Mouse (Mus musculus): ENCODE results near the gene Pcgf6. TPM values are rescaled to one million over a fixed set of nuclear protein-coding genes. Genes with fewer than 3 reads are reported as not detected.
A peak's percentile ranks its signal among the peaks of the same experiment; 100 is the strongest.
"Not testable (repeated sequence)": the region's sequence is repeated elsewhere in the genome, so short reads cannot be mapped to it uniquely, and the experiment has no call there.

Pcgf6 gene
- polyA plus RNA-seq, 1 experiment, result 42.6 TPM

DNA sequence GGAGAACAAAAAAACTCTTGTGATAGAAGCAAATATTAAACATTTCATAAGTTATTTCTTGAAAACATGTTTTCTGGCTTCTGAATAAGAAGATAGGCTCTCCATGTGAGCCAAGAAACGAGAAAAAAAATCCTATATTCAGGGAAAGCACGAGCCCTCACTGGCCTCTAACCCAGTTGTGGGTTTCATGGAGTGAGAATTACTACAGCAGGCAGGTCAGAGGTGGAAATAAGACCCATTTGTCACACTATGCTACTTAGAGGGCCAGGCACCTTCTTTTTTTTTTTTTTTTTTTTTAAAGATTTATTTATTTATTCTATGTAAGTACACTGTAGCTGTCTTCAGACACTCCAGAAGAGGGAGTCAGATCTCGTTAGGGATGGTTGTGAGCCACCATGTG is 50.3 kb downstream of the Pcgf6 start:
- DNase-seq (ENCODE audit: extremely low spot score in 1 of 2, low spot score in 1 of 2), result not testable (repeated sequence)

DNA sequence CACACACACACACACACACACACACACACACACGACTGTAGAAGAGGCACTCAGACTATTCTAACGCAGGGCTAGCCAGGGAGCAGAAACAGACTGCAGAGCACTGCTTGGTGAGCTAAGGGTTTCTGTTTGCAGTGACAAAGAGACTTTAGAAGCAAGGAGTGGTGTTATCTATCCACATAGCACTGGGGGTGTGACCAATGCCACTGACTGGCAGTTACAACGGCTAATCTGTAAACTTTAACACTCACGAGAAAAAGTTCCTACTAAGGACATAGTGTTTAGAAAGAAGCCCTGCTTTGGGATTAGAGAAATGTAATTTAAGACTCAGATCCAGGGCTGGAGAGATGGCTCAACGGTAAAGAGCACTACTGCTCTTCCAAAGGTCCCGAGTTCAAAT is 51.0 kb downstream of the Pcgf6 start:
- no peak for DNase-seq (ENCODE audit: extremely low spot score in 1 of 2, low spot score in 1 of 2)

DNA sequence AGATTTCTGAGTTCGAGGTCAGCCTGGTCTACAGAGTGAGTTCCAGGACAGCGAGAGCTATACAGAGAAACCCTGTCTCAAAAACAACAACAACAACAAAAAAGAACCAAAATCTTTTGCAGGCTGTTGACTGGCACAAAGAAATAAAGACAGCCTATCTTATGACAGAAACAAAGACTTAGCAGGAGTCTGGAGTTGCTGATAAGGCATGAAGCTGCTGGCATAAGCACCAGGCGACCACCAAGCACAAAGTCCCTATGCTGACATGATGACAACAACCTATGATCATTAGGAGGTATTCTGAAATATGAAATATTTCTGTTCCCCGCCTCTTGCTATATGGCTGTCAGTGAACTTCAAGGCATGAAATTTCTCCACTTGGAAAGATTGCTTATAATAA is 51.8 kb downstream of the Pcgf6 start:
- DNase-seq (ENCODE audit: extremely low spot score in 1 of 2, low spot score in 1 of 2), result no peak

DNA sequence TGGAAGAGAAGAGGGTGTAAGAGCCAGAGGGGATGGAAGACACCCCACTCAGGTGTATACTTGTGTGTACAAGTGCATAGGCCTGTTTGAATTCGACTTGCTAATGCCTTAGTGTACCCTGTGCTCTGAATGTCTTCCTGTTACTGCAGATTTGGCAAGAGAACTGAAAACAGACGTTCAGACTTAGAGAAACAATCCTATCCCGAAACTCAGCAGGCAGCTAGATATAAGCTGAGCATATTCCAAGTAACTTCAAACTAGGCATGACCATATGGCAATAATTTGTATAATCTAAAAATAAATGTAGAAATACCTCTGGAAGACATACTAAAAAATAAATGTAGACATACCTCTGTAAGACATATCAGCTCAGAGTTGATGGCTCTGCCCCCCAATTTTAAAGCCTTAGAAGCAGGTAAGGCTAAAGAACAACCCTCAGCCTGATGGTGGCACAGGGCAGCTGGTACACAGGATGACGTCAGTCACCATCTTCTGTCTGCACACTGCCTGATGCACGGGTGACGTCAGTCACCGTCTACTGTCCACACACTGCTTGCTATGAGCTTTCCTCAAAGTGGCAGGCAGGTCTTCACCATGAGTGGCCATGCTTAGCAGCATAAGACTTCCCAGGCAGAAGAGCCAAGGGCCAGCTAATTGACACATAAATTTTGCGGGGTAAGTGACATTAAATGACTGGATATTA is 52.4 kb downstream of the Pcgf6 start:
- DNase-seq (ENCODE audit: extremely low spot score in 1 of 2, low spot score in 1 of 2), result no peak

DNA sequence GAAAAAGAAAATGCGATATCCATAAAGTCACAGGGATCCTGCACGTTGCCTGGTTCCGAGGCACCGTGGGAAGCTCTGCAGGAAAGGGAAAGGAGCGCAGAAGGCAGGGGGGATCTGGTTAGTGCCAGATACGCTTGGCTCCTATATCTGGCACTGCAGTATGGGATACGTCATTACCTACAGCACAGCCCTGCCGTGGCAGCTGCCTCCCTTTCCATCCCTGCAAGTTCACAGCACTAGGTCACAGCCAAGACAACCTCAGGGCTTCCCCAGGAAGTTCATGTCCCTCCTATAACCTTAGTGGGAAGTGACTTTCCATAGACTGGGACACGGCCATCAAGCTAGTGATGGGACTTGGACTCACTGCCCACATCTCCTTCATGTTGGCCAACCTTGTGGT is 54.6 kb downstream of the Pcgf6 start:
- no peak for DNase-seq (ENCODE audit: extremely low spot score in 1 of 2, low spot score in 1 of 2)

DNA sequence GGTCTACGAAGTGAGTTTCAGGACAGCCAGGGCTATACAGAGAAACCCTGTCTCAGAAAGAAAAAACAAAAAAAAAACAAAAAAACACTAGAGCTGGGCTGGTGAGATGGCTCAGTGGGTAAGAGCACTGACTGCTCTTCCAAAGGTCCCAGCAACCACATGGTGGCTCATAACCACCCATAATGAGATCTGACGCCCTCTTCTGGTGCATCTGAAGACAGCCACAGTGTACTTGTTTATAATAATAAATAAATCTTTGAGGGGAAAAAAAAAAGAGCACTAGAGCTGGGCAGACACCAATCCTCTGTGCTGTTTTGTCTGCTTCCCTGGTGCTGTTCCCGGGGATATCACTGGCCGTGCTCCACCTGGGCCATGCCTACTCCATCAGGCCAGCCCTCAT is 58.4 kb downstream of the Pcgf6 start:
- not testable (repeated sequence) for DNase-seq (ENCODE audit: extremely low spot score in 1 of 2, low spot score in 1 of 2)

DNA sequence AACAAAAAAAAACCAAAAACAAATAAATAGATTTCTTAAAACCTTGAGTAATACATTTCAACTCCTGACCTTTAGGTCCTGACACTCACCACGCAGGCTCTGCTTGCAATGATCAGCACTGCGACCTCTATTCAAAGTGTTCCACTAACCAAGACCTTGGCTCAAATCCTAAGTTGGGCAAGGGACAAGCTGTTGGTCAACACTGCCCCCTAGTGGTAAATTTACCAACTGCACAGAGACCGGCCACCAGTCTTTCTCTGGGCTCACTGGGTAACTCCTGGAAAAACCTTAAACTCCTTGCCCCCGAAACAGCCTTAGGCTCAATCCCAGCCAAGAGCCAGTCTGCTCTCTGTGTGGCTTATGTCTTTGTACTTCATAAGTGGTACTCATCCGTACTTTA is 59.6 kb downstream of the Pcgf6 start:
- DNase-seq (ENCODE audit: extremely low spot score in 1 of 2, low spot score in 1 of 2), result peak in 1 of 2 experiments; percentile 90

DNA sequence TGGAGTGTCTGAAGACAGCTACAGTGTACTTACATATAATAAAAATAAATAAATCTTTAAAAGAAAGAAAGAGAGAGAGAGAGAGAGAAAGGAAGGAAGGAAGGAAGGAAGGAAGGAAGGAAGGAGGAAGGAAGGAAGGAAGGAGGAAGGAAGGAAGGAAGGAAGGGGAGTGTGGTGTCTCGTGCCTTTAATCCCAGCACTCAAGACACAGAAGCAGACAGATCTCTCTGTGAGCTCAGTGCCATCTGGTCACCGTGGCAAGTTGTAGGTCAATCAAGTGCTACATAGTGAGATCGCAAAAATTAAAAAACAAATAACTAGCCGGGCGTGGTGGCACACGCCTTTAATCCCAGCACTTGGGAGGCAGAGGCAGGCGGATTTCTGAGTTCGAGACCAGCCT is 60.1 kb downstream of the Pcgf6 start:
- not testable (repeated sequence) for DNase-seq (ENCODE audit: extremely low spot score in 1 of 2, low spot score in 1 of 2)

DNA sequence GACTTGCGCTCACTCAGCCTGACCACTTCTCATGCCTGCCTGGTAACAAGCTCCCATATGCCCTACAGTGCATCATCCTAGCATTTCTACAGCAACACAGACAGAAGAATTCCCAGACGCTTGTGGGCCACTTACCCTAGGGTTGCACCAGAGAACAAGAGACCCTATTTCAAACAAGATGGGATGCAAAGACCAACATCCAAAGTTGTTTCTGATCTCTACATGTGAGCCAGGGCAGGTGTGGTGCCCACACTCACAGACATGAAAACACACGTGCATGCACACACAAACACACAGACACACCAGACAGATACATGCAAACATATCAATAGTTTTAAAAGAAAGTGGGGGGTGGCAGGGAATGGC is 60.6 kb downstream of the Pcgf6 start:
- DNase-seq (ENCODE audit: extremely low spot score in 1 of 2, low spot score in 1 of 2), result no peak

DNA sequence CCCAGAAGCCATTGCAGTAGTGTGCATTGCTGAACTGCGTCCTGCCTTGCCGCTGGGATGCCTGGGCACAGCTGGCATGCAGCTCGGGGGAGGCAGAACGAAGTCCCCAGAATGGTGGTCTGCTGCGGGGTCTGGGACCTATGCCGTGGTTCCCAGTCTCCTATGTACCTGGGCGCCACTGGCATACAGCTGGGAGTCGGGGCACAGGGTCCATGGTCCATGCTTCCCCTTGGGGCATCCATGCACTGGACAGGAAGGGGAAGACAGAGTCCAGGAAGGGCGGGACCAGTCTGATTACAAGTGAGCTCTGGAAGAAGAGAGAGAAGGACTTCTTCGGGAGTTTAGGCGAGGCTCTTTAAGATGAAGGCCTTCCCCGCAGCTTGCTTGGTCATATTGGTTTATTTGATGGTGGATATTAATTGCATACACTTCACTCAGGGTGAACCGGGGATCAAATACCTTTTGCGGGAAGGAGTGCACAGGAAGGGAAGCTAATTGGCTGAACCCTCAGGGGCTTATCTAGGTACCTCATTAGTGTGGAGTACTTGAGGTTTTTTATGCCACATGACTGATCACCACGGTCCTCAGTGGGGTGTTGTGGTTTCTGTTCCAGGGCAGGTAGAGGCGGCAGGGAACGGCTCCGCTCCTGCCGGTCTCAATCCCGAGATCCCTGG is 61.1 kb downstream of the Pcgf6 start:
- no peak for DNase-seq (ENCODE audit: extremely low spot score in 1 of 2, low spot score in 1 of 2)

DNA sequence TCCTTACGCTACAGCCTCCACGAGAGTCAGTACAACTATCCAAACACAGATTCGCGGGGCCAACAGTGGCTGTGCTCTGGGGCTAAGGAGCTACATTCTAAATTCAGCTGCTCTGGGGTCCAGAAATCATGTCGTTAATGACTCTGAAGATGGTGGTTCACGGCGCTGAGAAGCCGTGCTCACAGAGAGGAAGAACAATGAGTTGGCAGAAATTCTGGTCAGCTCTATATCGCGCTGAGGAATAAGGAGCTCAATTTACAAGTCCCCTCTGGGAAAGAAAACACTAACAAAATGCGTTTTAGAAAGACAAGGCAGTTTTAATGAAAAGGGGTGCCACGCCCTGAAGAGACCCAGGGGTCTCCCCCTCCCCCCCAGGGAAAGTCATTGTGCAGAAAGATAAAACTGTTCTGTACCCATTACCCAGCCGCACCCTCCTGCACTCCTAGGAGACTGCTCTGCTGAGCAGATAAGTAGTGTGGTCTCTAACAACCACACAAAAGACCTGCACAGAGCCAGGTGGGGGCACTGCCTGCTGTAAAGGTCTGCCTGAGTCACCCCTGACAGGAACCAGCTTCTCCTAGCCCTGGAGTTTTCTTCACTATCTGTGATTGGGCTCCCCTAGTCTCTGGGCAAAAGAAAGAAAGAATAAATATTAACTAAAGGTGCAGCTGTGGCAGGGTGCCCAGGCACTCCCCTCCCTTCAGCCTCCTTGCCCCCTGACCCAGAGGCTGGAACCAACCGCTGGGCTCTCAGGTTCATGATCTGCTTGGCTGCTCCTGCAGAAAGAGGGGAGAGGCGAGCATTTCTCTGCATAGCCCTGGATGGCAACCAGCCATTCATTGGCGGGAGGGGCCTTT is 62.2 kb downstream of the Pcgf6 start:
- DNase-seq (ENCODE audit: extremely low spot score in 1 of 2, low spot score in 1 of 2), result no peak

DNA sequence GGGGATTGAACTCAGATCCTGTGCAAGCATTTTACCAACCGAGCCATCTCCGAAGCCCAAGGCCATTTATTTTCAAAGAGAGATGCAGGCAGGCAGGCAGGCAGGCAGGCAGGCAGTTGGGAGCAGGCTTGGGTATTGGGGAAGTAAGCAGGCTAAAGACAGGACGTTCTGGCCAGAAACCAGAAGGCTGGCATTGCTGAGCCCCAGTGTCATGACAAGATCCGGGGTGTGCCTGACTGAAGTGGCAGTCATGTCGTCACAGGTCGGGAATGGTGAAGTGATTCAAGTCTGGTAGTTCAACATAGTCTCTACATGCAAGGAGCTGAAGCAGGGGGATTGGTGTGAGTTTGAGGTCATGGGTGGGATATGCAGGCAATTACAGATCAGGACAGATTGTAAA is 63.1 kb downstream of the Pcgf6 start:
- no peak for DNase-seq (ENCODE audit: extremely low spot score in 1 of 2, low spot score in 1 of 2)

DNA sequence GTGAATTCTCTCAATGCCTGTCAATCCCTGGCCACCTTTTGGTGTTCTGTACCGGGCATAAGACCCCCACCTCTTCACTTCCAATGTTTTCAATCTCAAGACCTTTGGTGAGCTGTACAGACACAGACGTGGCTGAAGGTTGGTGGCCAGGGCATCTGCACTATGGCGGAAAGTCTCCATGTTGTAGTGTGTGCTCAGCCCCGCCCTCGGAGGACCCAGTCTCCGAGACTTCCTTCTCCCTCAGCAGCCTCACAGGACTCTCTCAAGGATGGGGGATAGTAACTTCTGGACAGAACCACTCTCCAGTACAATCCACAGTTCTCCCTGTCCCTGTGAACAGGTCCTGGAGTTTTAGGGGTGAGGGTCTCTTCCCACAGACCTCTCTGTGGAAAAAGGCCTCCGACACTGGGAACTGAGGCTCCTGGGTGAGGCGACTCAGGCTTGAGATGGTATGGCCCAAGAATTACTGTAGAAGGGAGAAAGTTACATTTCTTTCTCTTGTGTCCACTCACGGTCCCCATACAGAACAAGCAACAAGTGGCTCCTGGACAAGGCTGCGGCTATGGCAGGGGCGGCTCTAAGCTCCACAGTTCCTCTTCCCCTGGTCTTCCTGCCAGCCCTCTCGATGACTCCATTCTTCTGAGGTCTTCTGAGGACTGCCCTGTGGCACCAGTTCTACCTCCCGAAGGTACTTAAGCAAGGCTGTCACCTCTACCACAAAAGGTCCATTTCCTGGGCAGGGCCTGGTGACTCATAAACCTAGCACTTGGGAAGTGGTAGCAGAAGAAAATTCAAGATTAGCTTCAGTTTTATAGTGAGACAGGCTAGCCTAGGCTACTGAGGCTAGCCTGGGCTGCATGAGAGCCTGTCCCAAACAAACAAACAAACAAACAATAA is 65.7 kb downstream of the Pcgf6 start:
- no peak for DNase-seq (ENCODE audit: extremely low spot score in 1 of 2, low spot score in 1 of 2)

DNA sequence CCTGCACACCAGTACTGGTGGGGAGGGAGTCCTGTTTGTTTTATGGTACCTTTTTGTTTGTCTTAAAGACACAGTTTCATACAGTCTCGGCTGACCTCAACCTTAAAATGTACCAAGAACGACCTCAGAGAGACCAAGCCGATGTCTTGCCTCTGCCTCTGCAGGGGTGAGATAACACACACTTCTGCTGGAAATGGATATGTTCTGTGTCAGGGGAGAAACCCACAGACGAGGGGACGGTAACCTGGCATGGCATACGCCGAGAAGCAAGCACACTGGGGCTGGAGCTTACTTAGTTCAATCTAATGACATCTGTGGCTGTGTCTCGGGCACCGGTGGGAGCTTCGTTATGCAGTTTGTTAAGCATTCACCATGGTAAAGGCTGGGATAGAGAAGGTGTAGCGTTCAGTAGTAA is 66.7 kb downstream of the Pcgf6 start:
- no peak for DNase-seq (ENCODE audit: extremely low spot score in 1 of 2, low spot score in 1 of 2)

Other genes with a start within 250 kb of the Pcgf6 start
- 93.5 and 103 TPM in 2 replicates for gene Ina, start 36.2 kb downstream of the Pcgf6 start, polyA plus RNA-seq (2012; rRNA removed)
- 49.8 and 53.3 TPM in 2 replicates for gene Nt5c2, start 35.8 kb downstream of the Pcgf6 start, polyA plus RNA-seq (2012; rRNA removed)
- 4.7 and 5.0 TPM in 2 replicates for gene Taf5, start 16.8 kb upstream of the Pcgf6 start, polyA plus RNA-seq (2012; rRNA removed)
- 964 and 1,164 TPM in 2 replicates for gene Usmg5, start 39.7 kb upstream of the Pcgf6 start, polyA plus RNA-seq (2012; rRNA removed)
- gene Pdcd11, start 39.9 kb upstream of the Pcgf6 start, polyA plus RNA-seq (2012; rRNA removed), result 14.1 and 14.2 TPM in 2 replicates
- 4.7 and 5.2 TPM in 2 replicates for gene Calhm2, start 87.4 kb upstream of the Pcgf6 start, polyA plus RNA-seq (2012; rRNA removed)
- gene Calhm1, start 93.3 kb upstream of the Pcgf6 start, polyA plus RNA-seq (2012; rRNA removed), result not detected in 2 replicates
- not detected in 2 replicates for gene Calhm3, start 106.9 kb upstream of the Pcgf6 start, polyA plus RNA-seq (2012; rRNA removed)
- 110 and 127 TPM in 2 replicates for gene Neurl1a, start 127.9 kb upstream of the Pcgf6 start, polyA plus RNA-seq (2012; rRNA removed)